Mouse (Mus musculus): Measurements from ENCODE around the gene Bfsp2. TPM values are rescaled to one million over a fixed set of nuclear protein-coding genes. Genes with fewer than 3 reads are reported as not detected.
A peak's percentile ranks its signal among the peaks of the same experiment; 100 is the strongest.
"Not testable (repeated sequence)": the region's sequence is repeated elsewhere in the genome, so short reads cannot be mapped to it uniquely, and the experiment has no call there.

The Bfsp2 gene
- total RNA-seq, 2 experiments from 2014 or later, result 3.5 to 4.3 TPM

DNA sequence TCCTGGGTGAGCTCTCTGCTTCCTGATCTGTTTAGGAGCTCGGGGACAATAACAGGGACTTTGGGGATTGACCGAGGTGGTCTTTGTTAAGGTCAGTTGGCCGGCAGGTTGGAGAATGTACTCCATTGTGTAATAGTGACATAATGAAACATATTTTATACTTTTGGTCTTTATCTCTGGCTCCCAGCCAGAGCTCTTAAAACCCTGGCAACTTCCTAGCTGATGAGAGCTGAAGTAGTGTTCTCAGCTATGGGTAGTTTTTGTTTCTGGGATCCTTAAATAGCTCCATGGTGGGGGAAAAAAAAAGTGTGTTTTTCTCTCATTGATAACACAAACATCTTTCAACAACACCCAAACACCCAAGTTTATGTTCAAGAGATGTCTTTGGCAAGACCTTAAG lies 39.6 kb downstream of the Bfsp2 start:
- intact Hi-C loops (cut with DNase I), result no loop called here
- DNase-seq (ENCODE audit: low spot score in 2 of 2), result no peak

DNA sequence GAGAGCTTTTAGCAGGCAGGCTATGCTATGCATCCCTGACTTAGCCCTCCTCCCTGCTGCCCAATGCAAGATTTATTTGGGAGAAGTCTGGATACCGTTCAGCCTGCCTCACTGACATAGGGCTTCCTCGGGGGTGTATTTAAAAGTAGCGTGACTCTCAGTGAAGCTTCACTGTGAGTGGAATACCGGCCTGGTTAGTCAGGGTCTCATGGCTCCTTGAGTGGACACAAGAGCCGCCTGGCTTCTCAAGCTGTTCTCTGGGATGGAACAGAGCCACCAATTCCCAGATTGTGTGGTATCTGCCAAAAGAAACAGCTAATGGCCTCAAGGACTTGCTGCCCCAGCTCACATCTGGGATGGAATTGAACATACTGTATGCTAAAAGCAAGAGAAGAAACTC lies 43.1 kb downstream of the Bfsp2 start:
- no peak for DNase-seq (ENCODE audit: low spot score in 2 of 2)
- intact Hi-C loops (cut with DNase I), result no loop called here

DNA sequence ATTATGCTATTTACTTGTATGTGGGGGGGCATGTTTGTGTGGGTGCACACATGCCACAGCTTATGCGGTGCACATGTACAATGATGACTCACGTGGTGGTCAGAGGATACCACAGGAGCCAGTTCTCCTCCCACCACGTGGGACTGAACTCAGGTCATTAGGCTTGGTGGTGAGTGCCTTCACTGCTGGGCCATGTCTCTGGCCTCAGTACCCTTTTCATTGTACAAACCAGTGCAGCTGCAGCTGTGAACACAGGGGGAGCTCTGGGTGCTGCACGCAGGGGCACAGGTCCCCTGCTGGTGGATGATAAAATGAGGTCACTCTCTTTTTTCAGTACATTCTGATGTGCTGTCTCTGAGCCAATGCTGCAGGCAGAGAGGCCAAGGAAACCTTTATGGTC lies 46.1 kb downstream of the Bfsp2 start:
- intact Hi-C loops (cut with DNase I), result no loop called here
- DNase-seq (ENCODE audit: low spot score in 2 of 2), result no peak

DNA sequence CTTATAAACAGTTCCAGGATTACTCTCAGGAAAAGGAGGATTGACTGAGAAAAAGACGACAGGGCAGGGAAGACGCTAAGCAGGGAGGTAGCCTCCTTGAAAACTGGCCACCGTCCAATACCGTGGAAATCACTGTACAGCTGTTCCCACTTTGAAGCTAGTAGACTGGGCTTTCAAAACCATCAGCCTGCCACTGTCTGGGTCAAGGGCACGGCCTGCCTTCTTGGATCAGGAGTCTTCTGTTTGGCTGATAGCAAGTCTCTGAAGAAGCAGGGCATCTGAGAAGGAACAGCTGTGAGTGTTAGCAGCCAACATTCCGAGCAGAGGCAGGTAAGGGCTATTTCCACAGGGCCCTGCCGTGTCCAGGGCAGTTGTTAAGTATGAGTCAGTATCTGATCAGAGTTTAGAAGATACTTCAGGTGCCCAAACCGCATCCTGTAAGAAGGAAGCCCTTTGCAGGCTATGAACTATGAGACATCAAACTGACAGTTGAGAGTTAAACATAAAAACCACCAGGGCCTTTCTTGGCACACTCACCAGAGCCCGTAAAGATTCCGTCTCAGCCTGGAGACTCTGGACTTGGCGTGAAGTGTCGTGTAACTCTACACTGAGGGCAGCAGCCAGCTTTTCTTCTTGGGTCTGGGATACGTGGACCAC lies 48.0 kb downstream of the Bfsp2 start:
- intact Hi-C loops (cut with DNase I), result no loop called here
- no peak for DNase-seq (ENCODE audit: low spot score in 2 of 2)

DNA sequence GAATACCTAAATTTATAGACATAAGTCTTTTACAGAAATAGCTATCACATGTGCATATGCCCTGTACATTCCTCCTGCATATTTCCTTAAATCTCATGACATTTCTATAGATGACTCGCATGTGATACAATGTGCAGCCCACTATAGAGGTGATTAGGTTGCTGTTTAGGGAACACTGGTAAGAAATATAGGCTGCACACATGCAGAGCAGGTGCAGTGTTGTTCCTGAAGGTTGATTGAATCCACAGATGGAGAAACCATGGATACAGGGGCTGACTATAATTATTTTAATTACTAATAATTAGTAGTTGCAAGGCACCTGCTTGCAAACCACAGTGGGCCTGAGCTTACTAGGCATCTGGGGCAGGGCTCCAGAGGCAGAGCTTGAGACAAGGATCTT lies 48.5 kb downstream of the Bfsp2 start:
- no peak for DNase-seq (ENCODE audit: low spot score in 2 of 2)
- intact Hi-C loops (cut with DNase I), result no loop called here

DNA sequence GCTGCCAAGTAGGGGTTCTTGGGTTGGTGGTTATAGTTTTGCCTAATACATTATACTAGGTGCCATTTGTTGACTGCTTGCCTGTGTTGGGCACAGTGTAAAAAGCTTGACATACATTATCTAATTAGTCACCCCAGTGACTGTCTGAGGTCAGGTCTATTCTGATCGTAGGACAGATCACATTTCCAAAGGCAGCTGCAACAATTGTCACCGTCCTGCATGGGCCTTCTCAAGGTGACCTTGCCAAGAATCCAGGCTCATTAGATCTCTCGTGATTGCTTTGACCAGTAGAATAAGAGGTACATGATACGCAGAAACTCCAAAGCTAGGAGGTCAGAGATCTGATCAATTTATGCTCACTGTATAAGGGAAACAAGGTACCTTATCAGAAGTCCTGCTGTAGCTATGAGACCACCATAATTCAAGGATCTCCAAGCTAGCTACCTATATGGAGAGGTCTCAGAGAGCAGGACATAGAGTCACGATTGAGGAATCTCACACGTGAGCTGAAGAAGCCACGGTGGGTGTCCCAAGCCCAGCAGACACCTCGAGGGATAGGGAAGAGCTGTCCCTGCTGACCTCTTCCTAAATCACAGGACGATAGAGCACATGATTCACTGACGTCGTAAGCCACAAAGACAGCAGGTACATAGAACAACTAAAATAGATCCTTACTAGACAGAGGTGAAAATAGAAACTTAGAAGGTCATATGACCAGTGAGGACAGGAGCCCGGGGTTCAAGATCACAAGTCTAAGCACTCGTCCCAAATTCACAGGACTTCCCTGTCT lies 49.6 kb downstream of the Bfsp2 start:
- intact Hi-C loops (cut with DNase I), result no loop called here
- no peak for DNase-seq (ENCODE audit: low spot score in 2 of 2)

DNA sequence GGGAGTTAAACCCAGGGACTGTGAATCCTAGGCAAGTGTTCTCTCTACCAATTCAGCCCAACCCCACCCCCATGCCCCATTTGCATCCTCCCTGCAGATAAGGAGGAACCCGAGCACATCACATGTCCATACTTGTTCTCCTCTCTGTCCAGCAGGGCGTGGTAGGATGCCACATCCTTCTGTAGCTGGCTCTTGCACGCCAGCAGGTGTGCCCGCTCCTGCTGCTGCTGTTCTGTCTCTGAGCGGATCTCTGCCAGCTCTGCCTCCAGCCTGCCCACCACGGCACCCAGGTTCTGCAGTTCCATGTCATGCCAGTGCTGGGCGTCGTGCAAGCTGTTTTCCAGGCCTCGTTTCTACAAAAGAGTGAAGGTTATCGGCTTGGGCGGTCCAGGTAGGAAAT lies 53.8 kb downstream of the Bfsp2 start:
- DNase-seq (ENCODE audit: low spot score in 2 of 2), result no peak
- intact Hi-C loops (cut with DNase I), result no loop called here

DNA sequence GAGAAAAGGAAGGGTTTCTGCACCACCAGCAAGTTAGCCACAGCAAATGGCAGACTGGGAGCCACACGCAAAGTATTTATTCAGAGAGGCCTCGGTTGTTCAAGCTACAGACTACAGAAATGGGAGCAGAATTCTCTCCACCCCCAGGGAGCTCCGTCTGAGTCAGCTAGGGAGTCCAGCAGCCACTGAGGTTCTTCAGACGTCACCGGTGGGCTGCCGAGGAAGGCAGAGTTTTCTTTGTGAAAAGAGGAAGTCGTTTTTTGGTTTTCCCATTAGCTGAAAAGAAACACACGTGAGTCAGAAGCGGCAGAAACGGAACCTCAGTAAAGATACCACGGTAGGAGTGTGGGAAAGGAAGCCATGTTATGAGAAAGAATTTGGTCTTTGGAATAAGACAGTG lies 55.4 kb downstream of the Bfsp2 start:
- intact Hi-C loops (cut with DNase I), result no loop called here
- no peak for DNase-seq (ENCODE audit: low spot score in 2 of 2)

DNA sequence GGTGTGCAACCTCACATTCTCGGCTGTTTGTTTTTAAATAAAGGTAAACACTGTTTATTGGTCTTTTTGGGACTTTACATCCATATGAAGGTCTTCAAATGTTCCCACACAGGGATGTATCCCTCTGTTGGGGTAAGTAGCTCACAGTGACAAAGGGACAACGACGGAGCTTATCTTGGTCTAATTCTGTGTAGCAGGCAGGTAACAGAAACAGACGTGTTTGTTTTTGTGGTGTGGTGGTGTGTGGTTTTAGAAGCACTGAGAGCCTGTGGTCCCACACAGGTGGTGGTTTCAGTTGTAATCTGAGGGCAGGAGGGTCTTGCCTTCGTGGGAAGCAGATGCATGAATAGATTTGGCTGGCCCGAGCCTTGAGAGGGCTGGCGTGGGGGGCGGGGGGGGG lies 56.3 kb downstream of the Bfsp2 start:
- DNase-seq (ENCODE audit: low spot score in 2 of 2), result no peak
- intact Hi-C loops (cut with DNase I), result no loop called here

DNA sequence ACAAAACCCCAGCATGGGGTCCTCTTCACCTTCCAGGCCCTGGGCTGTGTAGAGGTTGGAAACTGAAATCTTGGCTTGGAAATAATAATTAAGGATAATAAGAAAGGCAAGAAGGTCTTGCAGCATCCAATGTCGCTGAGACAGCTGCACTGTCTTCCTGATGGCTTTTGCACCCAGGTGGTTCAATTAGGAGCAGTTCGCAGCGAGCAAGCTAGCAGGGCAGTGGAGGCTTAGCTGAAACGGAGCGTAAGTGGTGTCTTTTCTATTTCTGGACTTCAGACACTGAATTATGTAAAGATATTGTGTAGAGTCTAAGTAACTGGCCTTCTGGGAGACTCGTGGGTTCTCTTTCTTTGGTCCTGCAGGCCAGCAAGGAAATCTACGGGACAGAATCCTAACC lies 56.8 kb downstream of the Bfsp2 start:
- DNase-seq (ENCODE audit: low spot score in 2 of 2), result no peak
- intact Hi-C loops (cut with DNase I), result no loop called here

DNA sequence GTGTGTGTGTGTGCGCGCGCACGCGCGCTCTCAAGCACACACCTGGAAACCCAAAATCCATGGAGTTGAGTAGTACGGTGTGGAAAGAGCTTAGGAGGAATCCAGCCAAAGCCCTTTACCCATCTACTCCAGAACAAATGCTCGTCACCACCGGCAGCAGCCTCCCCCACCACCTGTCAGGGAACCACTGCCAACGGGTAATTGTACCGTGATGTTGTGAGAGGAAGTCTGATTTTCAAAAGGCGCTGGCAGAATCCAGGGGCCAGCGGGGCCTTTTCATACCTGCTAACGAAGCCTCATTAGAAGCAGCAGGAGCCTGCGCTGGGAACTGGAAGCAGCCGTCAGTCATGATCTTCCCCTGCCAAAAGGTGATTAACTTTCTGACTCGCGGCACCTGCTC lies 57.4 kb downstream of the Bfsp2 start:
- no peak for DNase-seq (ENCODE audit: low spot score in 2 of 2)
- intact Hi-C loops (cut with DNase I), result no loop called here

DNA sequence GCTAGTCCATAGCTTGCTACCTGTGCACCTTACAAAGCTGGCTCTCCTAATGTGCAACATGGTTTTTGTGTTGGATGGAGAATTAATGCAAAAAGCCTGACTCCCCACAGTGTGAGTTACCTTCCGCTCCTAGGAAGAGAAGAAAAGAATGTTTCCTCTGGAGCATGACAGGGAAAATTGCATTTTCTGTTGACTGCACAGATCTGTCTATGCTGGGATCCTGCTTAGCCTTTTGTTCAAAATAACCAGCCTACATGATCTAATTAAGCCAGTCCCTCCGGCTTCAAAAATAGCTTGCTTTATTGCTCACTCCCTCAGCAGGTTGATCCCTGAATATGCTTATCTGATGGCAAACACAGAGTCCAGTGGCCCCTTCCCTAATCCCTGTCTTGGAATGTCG lies 59.4 kb downstream of the Bfsp2 start:
- intact Hi-C loops (cut with DNase I), result no loop called here

DNA sequence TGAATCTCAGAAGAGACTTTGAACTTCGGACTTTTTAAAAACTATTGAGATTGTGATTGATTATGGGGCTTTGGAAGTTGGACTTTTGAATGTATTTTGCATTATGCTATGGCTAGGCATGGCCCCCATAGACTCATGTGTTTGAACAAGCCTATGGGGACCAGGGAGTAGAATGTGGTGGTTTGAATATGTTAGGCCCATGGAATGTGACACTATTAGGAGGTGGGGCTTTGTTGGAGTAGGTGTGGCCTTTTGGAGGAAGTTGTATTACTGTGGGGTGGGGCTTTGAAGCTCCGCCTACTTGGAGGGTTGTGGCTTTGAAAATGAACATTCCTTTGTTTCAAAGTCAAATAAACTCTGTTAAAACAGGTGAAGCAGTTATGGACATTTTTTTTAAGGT lies 61.4 kb downstream of the Bfsp2 start:
- intact Hi-C loops (cut with DNase I), result no loop called here
- DNase-seq (ENCODE audit: low spot score in 2 of 2), result no peak

More for the DNA sequence above, 59.4 kb downstream of the Bfsp2 start:
- no peak for DNase-seq (ENCODE audit: low spot score in 2 of 2)

DNA sequence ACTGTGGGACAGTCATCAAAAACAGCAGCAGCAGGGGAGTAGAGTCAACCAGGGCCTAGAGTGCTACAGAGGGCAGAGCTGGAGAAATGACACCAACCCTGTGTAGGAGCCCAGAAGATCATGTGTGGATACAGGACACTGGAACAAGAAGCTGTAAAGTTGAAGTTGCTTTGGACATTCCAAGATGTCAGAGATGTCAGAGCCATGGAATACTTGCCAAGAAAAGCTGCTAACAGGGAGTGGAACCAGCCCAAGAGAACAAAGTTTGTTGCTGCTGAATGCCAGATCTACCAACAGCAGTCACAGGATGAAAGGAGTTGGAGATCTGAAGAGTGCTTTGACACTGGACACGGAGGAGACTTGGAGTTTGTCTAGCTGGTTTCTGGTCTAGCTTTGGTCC lies 62.0 kb downstream of the Bfsp2 start:
- DNase-seq (ENCODE audit: low spot score in 2 of 2); intact Hi-C loops (cut with DNase I): not testable (repeated sequence)

DNA sequence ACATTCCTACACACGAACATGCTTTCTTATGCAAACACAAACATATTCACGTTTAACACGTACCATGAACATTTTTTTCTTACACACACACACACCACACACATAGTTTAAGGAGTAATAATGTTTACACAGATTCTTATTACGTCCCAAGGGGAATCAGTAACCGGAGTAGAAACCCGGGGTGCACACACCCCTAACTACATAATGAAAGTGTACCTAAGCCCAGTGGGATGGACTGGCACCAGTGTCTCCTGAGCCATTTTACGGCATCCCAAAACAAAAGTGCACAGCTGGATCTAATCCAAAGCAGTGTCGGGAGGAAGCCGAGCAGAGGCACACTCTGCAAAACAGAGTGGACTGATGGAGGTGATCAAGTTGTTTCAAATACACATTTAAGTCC lies 66.8 kb downstream of the Bfsp2 start:
- intact Hi-C loops (cut with DNase I), result no loop called here
- no peak for DNase-seq (ENCODE audit: low spot score in 2 of 2)

DNA sequence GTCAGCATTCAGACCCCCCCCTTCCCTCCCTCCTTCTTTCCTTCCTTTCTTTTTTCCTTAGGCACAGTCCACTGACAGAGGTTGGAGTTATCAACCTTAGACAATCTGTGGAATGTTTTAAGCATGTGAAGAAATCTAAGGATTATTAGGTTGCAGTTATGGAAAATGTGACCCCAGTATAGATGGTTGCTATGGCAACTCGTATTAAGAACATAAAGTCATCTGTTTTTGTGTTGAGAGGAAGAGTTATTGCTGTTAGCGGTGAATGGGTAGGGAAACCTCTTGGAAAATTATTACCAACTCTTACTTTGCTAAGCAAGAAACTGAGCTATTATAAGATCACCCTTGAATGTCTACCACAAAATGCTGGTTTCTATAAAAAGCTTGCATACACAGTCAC lies 71.1 kb downstream of the Bfsp2 start:
- no peak for DNase-seq (ENCODE audit: low spot score in 2 of 2)
- intact Hi-C loops (cut with DNase I), result no loop called here

DNA sequence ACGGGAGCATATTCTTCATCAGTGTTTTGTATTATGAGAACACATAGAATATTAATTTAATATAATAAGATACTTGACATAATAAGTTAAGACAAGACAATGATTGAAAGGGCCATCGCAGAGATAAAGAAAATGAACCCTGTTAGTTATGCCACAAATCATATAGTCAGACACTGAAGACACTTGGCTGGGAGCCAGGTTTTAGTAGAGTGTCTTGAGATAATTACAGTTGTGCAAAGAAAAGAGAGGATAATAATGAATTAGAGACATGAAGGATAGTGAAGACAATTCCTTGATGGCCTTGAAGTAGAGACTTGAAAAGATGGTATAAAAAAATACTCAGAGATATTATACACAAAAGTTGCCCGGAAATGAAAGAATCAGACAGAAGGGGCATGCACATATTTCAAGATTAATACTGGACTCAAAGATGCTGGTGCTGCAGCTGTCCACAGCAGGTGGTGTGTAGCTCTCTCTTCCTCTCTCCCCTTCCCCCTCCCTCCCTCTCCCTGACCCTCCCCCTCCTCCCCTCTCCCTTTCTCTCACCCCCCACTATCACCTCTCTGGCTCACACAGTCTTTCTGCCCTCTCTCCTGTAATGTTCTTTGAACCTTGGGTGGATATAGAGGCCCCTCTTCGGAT lies 72.0 kb downstream of the Bfsp2 start:
- DNase-seq (ENCODE audit: low spot score in 2 of 2), result no peak
- intact Hi-C loops (cut with DNase I), result no loop called here

DNA sequence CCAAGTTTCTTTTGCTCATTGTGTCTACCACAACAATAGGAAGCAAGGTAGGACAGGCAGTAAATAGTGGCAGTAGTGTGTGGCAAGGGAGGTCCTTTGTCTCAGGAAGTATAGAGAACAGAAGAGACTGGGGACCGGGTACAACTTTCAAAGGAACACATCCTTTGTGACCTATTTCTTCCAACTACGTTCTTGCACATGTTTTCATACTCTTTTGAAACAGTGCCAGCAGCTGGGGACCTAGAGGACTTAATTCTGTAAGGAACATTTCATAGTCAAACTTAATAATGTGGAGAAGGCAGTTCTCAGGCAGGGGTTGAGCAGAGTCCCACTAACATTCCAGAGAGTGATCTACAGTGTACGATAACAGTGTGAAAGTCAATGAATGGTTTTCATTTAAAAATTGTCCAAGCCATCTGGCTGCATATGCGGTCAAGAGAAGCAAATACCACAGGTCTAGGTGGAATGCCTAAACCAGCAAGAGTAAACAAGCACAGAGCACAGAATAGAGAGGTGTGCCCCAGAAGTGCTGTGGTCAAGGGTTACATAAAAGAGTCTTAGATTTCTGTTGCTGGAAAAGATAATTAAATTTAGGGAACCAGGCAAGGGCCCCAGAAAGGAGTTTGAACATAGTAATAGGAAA lies 76.8 kb downstream of the Bfsp2 start:
- intact Hi-C loops (cut with DNase I), result no loop called here

DNA sequence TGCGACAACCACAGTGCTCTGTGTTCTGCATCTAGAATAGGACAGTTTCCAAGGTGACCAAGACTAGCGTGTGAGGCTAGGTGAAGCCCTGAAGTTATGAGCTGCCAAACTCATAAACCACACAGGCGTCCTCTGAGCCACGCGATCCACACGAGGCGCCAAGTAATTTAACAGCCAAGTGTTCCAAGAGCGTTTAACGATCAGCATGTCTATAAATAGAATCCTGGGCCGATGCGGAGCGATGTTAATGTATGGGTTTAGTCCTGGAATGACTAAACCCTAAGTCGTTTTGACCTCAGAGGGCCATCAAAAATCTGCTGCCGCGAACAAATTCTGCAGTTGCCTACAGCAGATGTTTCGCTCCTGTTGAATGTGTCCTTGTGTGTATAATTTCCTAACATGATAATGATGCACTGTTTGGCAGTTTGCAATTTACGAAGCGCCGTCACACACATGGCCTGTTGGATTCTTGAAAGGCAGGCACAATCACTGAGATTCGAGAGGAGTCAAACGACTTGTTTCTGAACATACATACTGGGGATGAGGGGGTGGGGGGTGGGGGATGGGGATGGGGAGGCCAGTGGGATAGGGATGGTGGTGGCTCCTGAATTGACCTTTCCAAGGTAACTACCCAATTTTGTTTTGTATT lies 81.6 kb downstream of the Bfsp2 start:
- intact Hi-C loops (cut with DNase I), result no loop called here
- peak in 1 of 2 experiments; percentile 18 for DNase-seq (ENCODE audit: low spot score in 2 of 2)

More for the DNA sequence above, 76.8 kb downstream of the Bfsp2 start:
- DNase-seq (ENCODE audit: low spot score in 2 of 2), result no peak

DNA sequence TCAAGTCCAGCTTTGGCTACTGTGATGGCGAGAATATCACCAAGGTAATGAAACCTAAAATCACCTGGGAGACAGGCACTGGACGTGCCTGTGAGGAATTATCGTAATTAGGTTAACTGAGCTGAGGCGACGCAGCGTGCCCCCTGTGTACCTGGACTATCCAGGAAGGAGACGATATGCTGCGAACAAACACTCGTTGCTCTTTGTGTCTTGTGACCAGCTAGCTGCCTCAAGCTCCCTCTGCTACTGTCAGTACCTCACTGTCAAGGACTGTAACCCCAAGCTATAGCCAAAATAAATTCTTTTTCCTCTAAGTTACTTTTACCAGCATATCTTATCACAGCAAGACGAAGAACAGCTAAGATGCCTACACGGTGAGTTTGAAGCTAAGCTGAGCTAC lies 87.0 kb downstream of the Bfsp2 start:
- no peak for DNase-seq (ENCODE audit: low spot score in 2 of 2)
- intact Hi-C loops (cut with DNase I), result no loop called here
